Mouse (Mus musculus) cerebral cortex, adult 2 months (tissue): ENCODE results near the gene Mcam.

Source experiments
- WGBS: fragments of 180-500 bp; shearing (Covaris S2); methylation state at CpG from one replicate; pipeline ENCODE4 v1.1.7; 2018; 5-methylcytosine and 5-hydroxymethylcytosine counted together

Mcam gene

DNA sequence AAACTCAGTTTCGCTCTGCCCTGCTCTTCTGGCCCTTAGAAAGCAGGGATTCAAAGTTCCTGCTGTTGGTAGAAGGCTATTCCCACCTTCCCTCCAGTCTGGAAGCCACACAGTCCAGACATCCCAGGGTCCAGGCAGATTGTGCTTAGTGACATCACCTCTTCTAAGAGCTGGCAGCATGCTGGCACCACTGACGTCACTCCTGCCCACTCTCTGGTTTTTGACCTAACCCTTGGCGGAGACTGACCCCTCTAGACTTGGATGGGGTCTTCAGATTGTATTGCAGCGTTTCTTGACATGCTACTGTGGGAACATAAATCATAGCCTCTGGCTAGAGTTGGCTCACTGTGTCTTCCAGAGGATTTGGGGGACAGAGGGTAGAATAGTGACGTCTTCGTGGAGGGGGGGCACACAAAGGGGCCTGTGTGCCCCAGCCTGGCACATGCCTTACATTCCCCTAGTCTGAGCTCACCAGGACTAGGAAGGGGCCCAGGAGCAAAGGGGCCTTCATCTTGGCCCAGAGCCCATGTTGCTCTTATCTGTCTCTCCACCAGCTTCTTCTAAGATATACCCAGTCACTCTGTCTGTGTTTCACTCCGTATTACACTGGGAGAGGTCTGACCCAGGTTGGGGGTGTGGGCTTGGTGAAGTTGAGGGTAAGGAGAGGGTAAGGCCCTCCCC is 1.6 kb downstream of the Mcam start:
- WGBS: 45% methylated on average over 7 of the region's 7 CpGs

DNA sequence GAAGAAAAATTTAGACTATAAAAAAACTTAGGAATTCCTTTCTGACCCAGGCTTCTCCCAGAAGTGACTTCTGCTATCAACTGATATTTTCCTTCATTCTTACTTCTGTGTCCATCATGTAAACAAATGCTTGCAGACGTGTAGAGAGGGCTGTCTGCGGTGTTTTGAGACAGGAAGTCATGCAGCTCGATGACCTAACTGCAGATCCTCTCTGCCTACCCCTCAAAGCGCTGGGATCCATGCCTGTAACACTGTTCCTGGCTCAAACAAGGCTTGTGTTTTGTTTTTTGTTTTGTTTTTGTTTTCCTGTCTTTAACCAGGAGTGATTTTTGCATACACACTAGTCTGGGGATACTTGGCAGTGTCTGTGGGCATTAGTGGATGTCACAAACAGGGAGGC is 3.6 kb downstream of the Mcam start:
- 62% methylated on average over 4 of the region's 4 CpGs for WGBS

DNA sequence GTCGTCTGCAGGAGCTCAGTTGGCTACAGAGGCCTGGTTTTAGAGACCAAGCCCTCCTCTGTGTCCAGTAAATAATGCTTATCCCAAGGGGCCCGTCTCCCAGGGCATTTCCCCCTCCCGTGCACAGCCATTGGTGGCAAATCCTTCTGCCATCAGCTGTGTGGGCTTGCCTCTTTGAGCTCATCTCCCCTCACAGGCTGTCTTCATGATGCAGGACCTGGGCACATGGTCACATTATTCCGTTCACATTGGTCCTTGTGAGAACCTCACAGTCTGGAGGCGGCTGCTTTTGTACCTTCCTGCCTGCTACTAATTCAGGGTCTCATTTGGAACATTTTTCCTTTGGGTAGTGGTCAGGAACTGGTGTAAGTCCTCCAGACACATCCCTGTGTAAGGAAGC is 7.7 kb downstream of the Mcam start:
- WGBS: 77% methylated on average over 5 of the region's 5 CpGs

DNA sequence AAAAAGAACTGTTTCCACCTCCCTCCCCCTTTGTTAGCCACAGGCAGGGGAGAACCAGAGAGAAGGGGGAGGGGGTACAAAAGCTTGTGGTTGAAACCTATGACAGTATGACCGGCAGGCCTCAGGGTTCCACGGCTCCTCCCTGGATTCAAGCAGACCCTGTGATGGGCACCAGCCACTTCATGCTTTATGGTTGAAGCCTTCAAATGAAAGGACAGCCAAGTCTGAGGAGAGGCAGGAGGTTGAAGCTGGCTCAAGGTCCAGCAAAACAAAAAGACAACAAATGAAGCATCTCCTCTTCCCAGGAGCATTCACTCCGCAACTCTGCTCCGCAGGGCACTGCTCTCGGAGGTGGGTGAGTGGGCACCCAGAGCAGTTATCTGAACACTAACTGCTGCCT is 9.2 kb downstream of the Mcam start:
- WGBS: 61% methylated on average over 5 of the region's 5 CpGs

DNA sequence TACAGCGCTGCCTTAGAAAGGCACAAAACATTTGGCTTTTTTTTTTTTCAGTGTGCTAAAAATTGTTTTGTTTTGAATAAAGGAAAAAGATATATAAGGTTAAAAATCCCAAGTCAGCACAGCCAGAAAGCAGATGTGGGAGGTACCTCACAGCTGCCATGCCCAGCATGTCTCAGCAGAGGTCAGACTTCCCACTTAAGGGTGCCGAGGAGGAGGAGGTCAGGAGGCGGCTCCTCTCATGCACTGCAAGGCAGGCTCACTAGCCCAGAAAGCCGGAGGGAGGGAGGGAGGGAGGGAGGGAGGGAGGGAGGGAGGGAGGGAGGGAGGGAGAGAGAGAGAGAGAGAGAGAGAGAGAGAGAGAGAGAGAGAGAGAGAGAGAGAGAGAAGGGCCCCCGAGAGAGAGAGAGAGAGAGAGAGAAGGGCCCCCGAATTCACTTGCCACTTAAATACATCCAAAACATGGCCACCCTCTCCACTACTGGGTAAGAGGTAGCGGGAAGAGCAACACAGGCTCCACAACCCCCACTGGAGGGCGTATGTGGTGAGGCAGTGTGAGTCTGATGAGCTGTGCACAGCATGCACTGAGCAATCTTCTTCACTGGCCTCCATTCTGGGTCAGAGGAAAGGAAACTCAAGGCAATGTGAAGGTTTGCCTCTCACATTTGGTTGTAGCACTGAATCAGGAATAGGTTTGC is 9.9 kb downstream of the Mcam start:
- 23% methylated on average over 7 of the region's 8 CpGs for WGBS

DNA sequence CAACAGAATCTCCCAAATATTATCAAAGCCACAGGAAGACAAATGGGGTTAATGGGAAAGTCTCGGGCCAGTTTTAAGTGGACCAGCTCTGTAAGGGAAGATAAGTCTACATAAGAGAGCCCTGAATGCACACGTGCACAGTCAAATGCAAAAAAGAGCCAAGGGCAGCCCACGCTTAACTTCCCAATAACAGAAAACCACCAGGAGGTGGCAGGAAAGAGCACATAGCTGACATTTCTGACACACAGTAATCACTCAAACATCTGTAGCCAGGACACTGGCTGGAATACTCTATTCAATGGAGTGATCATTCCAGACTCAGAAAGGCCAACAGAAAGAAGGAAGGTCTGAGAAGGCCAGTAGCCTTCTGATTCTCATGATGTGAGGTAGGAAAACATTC is 13.0 kb downstream of the Mcam start:
- 42% methylated on average over 3 of the region's 3 CpGs for WGBS

DNA sequence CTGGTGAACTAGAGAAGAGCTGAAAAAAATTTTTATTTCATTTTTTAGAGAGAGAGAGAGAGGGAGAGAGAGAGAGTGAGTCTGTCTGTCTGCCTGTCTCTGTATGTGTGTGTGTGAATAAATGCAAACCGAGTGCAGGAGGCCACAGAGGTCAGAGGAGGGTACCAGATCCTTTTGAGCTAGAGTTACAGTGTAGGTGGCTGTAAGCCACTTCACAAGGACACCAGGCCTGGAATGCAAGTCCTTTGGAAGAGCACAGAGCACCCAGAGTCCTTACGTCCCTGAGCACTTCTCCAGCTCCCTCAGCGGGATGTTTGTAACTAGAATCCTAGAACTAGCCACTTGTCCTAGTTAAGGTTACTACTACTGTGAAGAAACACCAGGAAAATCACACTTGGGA is 25.6 kb downstream of the Mcam start:
- WGBS: 87% methylated on average over 3 of the region's 3 CpGs

DNA sequence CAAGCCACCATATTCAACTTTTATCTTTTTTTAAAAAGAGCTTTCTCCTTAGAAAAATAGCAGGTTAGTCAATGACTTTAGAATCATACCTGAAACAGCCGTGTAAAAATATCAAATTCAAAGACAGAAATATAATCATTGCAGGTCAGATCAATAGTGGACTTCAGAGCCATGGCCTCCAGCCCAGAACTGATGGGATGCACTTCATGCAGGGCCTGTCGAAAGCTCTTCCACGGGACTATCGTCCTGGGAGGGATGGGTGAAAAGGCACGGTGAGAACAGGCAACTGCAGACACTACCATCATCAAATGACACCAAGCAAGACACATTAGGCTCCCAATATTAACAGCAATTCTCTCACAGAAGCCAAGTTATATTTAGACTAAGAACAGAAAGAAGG is 34.7 kb downstream of the Mcam start:
- WGBS: 74% methylated on average over 5 of the region's 5 CpGs

DNA sequence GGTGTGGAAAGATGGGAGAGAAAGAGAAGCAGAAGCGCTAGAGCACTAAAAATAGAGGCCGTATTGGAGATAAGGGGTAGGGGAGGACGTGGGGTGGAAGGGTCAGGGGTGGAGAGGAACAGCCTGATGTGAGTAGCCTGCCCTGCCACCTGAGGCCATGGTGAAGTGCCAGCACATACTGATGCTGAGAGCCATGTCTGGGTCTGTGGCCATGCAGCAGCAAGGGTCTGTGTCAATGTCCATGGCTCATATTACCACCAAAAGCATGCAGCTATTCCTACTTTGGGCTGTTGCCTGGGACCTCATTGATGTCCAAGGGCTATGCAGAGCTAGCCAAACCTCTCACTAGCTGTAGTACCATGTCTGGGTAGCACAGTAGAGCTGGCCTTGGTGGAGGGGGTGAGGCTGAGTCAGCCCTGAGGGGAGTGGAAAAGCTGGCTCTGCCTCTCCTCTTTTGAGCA is 36.5 kb downstream of the Mcam start:
- 48% methylated on average over 3 of the region's 3 CpGs for WGBS

DNA sequence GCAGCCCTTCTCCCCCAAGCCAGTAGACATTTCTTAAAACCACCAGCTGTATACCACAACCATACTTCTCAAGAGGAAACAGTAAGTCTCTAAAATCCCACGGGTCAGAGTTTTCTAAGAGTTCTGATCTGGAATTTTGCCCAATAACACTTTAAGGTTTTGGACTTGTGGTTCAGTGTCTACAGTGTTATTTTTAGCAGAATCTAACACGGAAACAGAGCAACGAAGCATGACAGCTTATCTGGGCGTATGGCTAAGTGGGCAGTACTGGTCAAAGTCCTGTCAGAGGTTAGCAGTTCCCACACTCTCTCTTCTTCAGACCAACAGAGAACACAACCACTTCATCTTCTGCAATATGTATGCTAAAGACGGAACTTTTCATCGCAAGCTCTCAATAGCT is 41.3 kb downstream of the Mcam start:
- 41% methylated on average over 6 of the region's 6 CpGs for WGBS

DNA sequence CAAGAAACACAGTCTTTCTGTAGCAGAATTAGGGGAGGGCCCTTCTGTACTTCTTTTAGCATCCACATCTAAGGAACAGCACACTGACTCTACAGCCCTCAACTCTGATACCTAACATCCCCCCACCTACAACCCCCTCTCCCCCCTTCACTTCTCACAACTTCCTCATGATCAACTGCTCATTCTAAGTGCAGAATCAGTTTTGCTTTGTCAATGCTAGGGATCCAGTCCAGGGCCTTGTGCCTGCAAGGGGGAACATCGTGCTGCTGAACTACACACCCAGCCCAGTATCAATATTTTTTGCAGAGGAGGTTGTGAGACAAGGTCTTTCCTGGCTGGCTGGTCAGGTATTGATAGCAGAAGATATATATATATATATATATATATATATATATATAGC is 41.7 kb downstream of the Mcam start:
- 50% methylated on average over 1 of the region's 1 CpGs for WGBS

DNA sequence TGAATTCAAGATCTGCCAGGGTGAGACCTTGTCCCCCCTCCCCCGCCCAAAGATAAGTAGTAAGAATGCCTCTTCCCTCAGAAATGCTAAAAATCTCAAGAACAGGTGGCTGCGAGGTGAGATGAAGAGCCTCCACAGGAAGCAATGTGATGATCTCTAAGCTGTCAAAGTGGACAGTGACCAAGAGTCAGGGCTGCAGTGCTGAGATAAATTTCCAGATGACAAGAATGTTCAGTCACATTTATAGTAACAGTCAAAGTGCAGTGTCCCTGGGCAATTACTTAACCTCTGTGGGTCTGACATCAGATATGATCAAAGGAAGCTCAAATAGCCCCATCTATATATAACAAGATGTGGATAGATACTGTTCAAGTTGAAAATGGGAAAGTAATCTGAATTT is 43.1 kb downstream of the Mcam start:
- 95% methylated on average over 2 of the region's 2 CpGs for WGBS

DNA sequence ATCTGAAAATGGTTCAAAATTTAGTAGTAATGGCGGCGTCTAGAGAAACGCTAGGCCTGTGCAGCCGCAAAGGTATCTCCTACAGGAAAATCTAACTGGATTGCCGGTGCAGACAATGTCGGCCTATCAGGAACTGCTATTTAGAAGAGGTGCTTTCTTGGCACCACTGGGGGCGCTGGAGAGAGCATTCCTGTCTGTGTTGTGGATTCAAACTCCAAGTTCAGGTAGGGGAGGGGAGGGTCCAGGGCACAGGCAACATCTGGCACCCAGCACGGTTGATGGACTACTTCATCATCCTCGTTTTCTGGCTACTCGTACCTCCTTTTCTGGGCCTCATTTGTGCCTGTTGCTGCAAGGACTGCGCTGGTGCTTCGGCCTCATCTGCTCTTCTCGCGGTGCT is 44.1 kb downstream of the Mcam start:
- WGBS: 83% methylated on average over 14 of the region's 14 CpGs

DNA sequence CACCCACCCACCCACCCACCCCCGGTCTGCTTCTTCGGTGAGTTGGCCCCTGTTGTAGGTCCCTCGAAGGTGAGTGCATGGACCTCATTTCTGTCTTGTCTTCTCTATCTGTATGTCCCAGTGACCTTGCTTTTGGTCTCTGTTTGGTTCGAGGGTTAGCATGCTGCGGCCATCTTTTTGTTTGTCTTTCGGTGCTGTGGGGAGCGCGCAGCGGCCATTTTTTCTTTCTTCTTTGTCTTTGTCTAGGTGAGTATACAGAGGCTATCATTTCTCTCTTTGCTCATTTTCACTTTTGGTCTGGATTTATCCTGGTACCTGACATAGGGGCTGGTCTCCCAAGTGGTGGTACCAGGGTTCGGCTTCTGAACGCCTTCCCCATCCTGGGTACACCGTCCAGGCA is 44.5 kb downstream of the Mcam start:
- WGBS: 97% methylated on average over 12 of the region's 12 CpGs

DNA sequence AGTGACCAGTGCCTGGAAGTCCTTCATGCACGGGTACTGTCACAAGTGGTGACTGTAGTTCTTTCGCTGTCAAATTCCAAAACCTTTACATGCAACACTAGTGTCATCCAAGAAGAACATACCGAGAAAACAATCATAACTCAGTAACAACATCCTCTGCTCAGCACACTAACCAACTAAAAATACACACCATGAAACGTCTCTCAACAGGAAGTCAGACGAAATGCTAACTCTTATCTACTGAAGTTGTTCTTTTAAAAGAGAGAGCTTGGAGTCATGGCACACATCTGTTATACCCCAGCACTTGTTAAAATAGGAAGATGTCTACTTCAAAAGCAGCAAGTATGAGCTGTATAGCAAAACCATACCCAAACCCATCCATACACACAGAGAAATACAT is 47.3 kb downstream of the Mcam start:
- 44% methylated on average over 5 of the region's 5 CpGs for WGBS

DNA sequence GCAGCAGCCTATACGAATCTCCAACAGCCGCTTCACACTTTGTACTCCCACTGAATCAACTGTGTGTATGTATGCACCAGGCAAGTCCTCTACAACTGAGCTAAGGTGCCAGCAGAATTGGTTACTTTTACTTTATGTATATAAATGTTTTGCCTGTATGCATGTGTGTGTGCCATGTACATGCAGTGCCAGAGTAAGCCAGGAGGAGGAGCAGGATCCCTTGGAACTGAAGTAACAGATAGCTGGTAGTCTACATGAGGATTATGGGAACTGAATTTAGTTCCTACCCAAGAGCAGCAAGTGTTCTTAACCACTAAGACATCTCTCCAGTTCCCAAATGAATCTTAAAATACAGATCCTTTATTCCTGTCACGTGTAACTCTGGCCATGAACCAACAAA is 48.0 kb downstream of the Mcam start:
- WGBS: 50% methylated on average over 3 of the region's 3 CpGs

DNA sequence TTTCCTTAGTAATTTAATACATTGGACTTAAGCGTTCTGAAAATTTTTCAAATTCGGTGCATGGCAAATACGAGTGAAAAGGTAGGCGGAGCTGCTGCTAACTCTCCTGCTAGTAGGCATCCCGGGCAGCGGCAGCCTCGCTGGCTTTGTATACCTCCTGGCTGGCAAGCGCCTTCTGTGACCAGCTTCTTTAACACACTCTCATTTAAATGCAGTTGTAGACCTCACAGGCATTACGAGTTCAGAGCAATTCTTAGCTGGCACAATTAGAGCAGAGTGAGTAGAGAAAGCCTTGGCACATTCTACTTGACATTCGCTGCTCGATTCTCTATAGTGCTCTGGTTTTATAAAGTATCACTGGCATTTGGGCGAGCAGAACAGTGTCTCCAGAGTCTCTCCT is 54.0 kb downstream of the Mcam start:
- WGBS: 29% methylated on average over 12 of the region's 12 CpGs

DNA sequence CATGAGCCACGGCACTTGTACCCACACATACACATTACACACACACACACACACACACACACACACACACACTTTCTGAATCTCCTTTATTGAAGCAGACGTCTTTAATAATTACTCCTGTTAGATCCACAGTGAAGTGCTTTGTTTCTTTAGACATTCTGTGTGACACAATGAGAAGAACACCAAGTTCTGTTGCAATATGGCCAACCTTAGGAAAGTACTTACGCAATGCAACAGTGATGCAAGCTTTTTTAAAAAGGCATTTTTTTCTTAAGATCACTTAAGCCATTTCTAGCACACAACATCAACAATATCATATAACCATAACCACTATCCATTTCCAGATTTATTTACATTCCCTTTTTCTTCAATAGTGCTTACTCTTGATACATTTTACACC is 56.9 kb downstream of the Mcam start:
- 73% methylated on average over 3 of the region's 3 CpGs for WGBS

DNA sequence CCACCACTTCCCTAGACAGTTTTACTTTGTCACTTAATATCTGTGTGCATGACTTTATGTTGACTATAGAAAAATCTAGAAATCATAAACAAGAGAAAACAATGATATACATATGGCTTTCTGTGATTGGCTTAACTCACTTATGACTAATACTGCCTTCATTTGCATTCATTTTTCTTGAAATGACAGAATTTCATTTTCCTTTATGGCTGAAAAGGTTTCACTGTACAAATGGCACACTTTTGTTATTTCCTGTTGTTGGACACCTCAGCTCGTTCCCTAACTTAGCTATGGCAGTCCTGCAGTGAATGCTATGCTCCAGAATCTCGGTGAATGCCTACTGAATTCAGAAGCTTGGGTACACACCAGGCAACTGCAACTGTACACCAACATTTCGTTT is 58.0 kb downstream of the Mcam start:
- 71% methylated on average over 3 of the region's 3 CpGs for WGBS
